ENCODE assay signal across 27 mouse cellular contexts in the genomic region with DNA sequence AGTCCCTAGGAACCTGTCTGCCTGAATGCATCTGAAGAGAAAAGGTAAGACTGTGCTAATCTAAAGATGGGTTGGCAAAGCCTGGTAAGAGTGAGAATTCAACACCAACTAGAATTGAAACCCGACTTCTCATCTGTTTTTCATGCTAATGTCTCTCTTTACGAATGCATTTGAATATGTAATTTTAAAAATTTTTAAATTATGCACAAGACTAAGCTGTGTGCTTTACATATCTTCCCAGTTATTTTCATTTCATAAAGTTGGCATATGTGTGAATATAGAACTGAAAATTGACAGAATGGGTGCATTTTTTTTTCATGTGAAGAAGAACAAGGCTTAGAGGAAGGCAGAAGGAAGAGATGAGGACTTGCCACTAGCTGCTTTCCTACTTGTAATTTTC.
"Had no signal": no experiment of that assay in that cellular context is flagged by ENCODE, and none has a peak within 500 bp of the region (broad histone marks: within the 10 kb centered on the region; RNA-seq: fewer than 3 reads in every experiment).

No protein-coding gene starts in this region.

- H3K9me3 ChIP-seq: heart, embryonic 13.5 days; heart, embryonic 15.5 days; hindbrain, embryonic 13.5 days; hindbrain, embryonic 15.5 days; kidney, embryonic 15.5 days; limb, embryonic 10.5 days; limb, embryonic 12.5 days; liver, embryonic 13.5 days; liver, embryonic 15.5 days had no signal

- H3K9ac ChIP-seq: heart, embryonic 13.5 days; heart, embryonic 15.5 days; hindbrain, embryonic 13.5 days; hindbrain, embryonic 15.5 days; kidney, embryonic 15.5 days; limb, embryonic 12.5 days; liver, embryonic 13.5 days; liver, embryonic 15.5 days had no signal

- ATAC-seq: hindbrain, postnatal 0 days; intestine, embryonic 16.5 days had no signal

- H3K36me3 ChIP-seq: heart, embryonic 13.5 days; heart, embryonic 15.5 days; hindbrain, embryonic 13.5 days; hindbrain, embryonic 15.5 days; kidney, embryonic 15.5 days; limb, embryonic 10.5 days; limb, embryonic 12.5 days; liver, embryonic 13.5 days; liver, embryonic 15.5 days had no signal

- H3K4me3 ChIP-seq: heart, adult 2 months; heart, embryonic 13.5 days; heart, embryonic 15.5 days; hindbrain, embryonic 13.5 days; hindbrain, embryonic 15.5 days; kidney, embryonic 15.5 days; left cerebral cortex, adult 2 months; limb, embryonic 10.5 days; limb, embryonic 12.5 days; liver, embryonic 13.5 days; liver, embryonic 15.5 days had no signal

- DNase-seq: gastrocnemius, postnatal 14 days; gastrocnemius, postnatal 36 days; heart, adult 11 months; heart, adult 2 months; heart, postnatal 14 days; heart, postnatal 36 days; kidney, adult 11 months; kidney, adult 2 months; kidney, adult 9 months; kidney, postnatal 14 days; kidney, postnatal 36 days; liver; liver, embryonic 13.5 days had no signal

- H3K4me2 ChIP-seq: heart, embryonic 11.5 days; heart, embryonic 13.5 days; heart, embryonic 15.5 days; hindbrain, embryonic 13.5 days; hindbrain, embryonic 15.5 days; kidney, embryonic 15.5 days; limb, embryonic 12.5 days; liver, embryonic 11.5 days; liver, embryonic 13.5 days; liver, embryonic 15.5 days had no signal

- H3K4me1 ChIP-seq: hindbrain, embryonic 13.5 days; hindbrain, embryonic 15.5 days; kidney, embryonic 15.5 days; limb, embryonic 10.5 days; limb, embryonic 12.5 days; liver, embryonic 13.5 days; liver, embryonic 15.5 days had no signal

- H3K27me3 ChIP-seq: heart, embryonic 13.5 days; heart, embryonic 15.5 days; hindbrain, embryonic 13.5 days; hindbrain, embryonic 15.5 days; kidney, embryonic 15.5 days; limb, embryonic 12.5 days; liver, embryonic 13.5 days; liver, embryonic 15.5 days had no signal

- H3K27ac ChIP-seq: heart, adult 2 months; heart, embryonic 13.5 days; heart, embryonic 15.5 days; hindbrain, embryonic 13.5 days; hindbrain, embryonic 15.5 days; hindbrain, postnatal 0 days; kidney, embryonic 15.5 days; kidney, postnatal 0 days; left cerebral cortex, adult 2 months; limb, embryonic 10.5 days; limb, embryonic 12.5 days; liver, embryonic 13.5 days; liver, embryonic 15.5 days had no signal
